Mouse (Mus musculus) kidney, postnatal 0 days (tissue): ENCODE data around the gene Sh3pxd2a. TPM values are rescaled to one million over a fixed set of nuclear protein-coding genes. Genes with fewer than 3 reads are reported as not detected.

Source experiments
- ATAC-seq: fragments of 200-750 bp; cut with Nextera tagmentation; replicated peaks from 2 replicates; pipeline ENCODE4 v1.8.0; 2017; ENCODE audit warnings: low read depth, moderate number of reproducible peaks, moderate TSS enrichment, moderate library complexity; ENCODE audit not compliant: low FRiP score
- DNase-seq: peaks from one replicate; pipeline ENCODE4 v3.0.0-alpha.2; 2016; ENCODE audit warnings: low spot score
- H3K27ac ChIP-seq: fragments of 300-500 bp; sonication (generic); 2 replicates; pipeline ENCODE4 v1.5.1; 2014; ENCODE audit warnings: mild to moderate bottlenecking
- H3K27me3 ChIP-seq: fragments of 300-500 bp; sonication (generic); 2 replicates; pipeline ENCODE4 v1.6.1; 2014; ENCODE audit warnings: low read length, mixed read lengths; ENCODE audit not compliant: insufficient read depth
- H3K36me3 ChIP-seq: fragments of 300-500 bp; sonication (generic); 2 replicates; pipeline ENCODE4 v1.6.1; 2014; ENCODE audit warnings: low read length, mixed read lengths; ENCODE audit not compliant: insufficient read depth
- H3K4me1 ChIP-seq: fragments of 300-500 bp; sonication (generic); replicated peaks from 2 replicates; pipeline ENCODE4 v1.6.1; 2014; ENCODE audit warnings: antibody characterized with exemption, low read length, mixed read lengths; ENCODE audit not compliant: insufficient read depth
- H3K4me2 ChIP-seq: fragments of 300-500 bp; sonication (generic); 2 replicates; pipeline ENCODE4 v1.6.1; 2014; ENCODE audit warnings: mild to moderate bottlenecking, low read length, moderate library complexity, mixed read lengths
- H3K4me3 ChIP-seq: fragments of 300-500 bp; sonication (generic); replicated peaks from 2 replicates; pipeline ENCODE4 v1.5.1; 2014; ENCODE audit warnings: low read depth, low read length
- H3K9ac ChIP-seq: fragments of 300-500 bp; sonication (generic); 2 replicates; pipeline ENCODE4 v1.6.1; 2014; ENCODE audit warnings: low read depth, low read length
- H3K9me3 ChIP-seq: fragments of 300-500 bp; sonication (generic); replicated peaks from 2 replicates; pipeline ENCODE4 v1.6.1; 2016; ENCODE audit warnings: low read length, inconsistent platforms, mixed read lengths
- CTCF ChIP-seq: IDR thresholded peaks from 2 replicates; pipeline ENCODE4 v1.5.1; 2016; ENCODE audit warnings: antibody characterized with exemption, low read depth, mild to moderate bottlenecking, moderate library complexity
- WGBS: fragments of 180-500 bp; shearing (Covaris S2); extraction: QIAGEN DNeasy Blood & Tissue Kit; methylation state at CpG from one replicate; pipeline ENCODE4 v1.1.7; 2014; 5-methylcytosine and 5-hydroxymethylcytosine counted together
- polyA plus RNA-seq: library from polyadenylated mRNA; unstranded; fragments of >200 nt; fragmentation: Nextera tagmentation; extraction: Ambion mirVana; gene quantifications from 2 replicates; pipeline ENCODE4 v1.2.1, GENCODE M21; 2015

The Sh3pxd2a gene
- polyA plus RNA-seq, 1 experiment from 2014 or later, result 4.1 TPM

DNA sequence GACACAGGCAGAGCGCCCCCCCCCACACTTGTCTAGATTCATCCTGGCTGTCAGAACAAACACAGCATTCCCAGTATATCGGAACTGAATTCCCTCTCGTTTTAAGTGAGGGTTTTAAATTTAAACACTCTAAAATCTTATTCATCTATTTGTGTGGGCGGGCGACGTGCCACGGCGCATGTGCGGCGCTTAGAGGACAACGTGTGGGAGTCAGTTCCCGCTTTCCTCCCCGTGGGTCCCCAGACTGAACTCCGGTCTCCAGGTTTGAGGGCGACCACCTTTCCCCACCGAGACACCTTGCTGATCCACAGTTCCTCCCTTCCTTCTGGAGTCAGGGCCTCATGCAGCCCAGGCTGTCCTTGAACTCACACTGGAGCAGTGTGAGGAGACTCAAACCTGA lies 104.2 kb downstream of the Sh3pxd2a start:
- no peaks in the 10 kb centered on the region for H3K36me3 ChIP-seq
- H3K27ac ChIP-seq, result 0 out of 2 replicates have a peak overlapping the region, but pooled peaks have one; percentile 42
- H3K9me3 ChIP-seq, result no peaks in the 10 kb centered on the region
- H3K4me1 ChIP-seq, result peaks cover 11% of the 10 kb centered on the region; the same call in 1 of the 2 replicates
- DNase-seq (no peak), ATAC-seq (no peak)
- no peak overlapping the region for H3K9ac ChIP-seq
- TF ChIP-seq CTCF, result no peak
- no peaks in the 10 kb centered on the region for H3K27me3 ChIP-seq
- WGBS, result 73% methylated on average over 16 of the region's 16 CpGs
- peak overlapping the region; percentile 44; the same call in 1 of the 2 replicates for H3K4me2 ChIP-seq
- no peak overlapping the region for H3K4me3 ChIP-seq

DNA sequence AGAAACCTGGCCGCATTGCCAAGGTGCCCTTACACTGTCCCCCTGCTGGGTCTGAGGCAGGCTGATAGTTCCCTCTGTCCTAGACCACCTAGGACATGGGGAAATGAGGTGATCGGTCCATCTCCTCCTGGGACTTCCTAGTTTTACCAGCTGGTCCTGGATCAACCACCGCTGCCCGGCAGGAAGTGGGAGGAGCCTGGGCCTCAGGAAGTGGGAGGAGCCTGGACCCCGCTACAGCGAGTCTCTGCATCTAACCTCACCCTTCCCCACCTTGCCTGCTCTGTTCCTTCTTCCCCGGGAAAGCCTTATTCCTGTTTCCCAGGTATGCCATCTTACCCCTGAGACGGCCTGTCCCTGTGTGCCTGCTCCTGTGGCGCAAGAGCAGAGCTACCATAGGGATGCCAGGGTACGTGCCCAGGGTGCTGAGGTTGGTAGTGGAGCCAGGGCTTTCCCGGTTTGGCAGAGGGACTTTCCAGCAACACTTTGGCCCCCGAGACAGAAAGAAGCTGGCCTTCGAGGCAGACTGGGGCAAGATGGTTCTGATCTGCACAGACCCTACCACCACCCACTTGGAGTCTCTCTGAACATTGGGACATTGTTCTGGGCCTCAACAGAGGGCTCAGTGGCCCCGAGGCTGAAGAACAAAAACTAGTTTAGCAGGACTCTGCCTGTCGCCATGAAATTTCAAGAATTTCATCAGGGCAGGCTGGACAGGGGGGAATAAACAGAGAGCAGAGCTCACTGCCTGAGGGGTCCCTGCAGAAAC lies 104.9 kb downstream of the Sh3pxd2a start:
- no peaks in the 10 kb centered on the region for H3K36me3 ChIP-seq
- H3K9ac ChIP-seq, result peak overlapping the region; percentile 44; the same call in 1 of the 2 replicates
- peak overlapping the region; percentile 42; the same call in 1 of the 2 replicates for H3K27ac ChIP-seq
- H3K4me2 ChIP-seq, result peak overlapping the region; percentile 44
- no peaks in the 10 kb centered on the region for H3K27me3 ChIP-seq
- peaks cover 11% of the 10 kb centered on the region; the same call in 1 of the 2 replicates for H3K4me1 ChIP-seq
- no peak overlapping the region; the same call in 1 of the 2 replicates for H3K4me3 ChIP-seq
- no peak for TF ChIP-seq CTCF
- no peaks in the 10 kb centered on the region for H3K9me3 ChIP-seq
- peak; percentile 61 for DNase-seq
- WGBS, result 47% methylated on average over 15 of the region's 15 CpGs
- ATAC-seq, result 0 out of 2 replicates have a peak, but pooled peaks have one; percentile 6

DNA sequence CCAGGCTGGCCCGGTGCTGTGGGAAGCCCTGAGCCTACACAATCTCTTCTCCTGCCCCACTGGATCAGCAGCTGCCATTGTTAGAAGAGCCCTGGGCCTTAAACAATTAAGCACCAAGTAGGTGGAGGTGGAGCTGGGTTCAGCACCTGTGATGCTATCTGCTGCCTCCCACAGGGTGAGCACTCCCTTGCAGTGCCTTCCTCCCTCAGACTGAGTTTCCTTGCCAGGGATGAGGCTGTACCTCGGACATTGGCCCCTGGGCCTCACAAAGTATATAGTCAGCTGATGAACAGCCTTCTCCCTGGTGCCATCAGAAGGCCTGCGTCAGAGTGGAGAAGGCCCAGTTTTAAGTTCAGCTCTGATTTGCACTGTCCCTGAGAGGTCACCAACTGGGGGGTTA lies 106.9 kb downstream of the Sh3pxd2a start:
- ATAC-seq, result no peak
- Histone ChIP-seq H3K4me3 (no peak overlapping the region), H3K27ac (no peak overlapping the region), H3K9ac (no peak overlapping the region), H3K9me3 (no peaks in the 10 kb centered on the region), H3K4me2 (no peak overlapping the region), H3K27me3 (no peaks in the 10 kb centered on the region), H3K4me1 (peaks cover 8% of the 10 kb centered on the region; the same call in 1 of the 2 replicates), H3K36me3 (no peaks in the 10 kb centered on the region)
- no peak for DNase-seq
- TF ChIP-seq CTCF, result no peak
- WGBS, result 71% methylated on average over 3 of the region's 3 CpGs

DNA sequence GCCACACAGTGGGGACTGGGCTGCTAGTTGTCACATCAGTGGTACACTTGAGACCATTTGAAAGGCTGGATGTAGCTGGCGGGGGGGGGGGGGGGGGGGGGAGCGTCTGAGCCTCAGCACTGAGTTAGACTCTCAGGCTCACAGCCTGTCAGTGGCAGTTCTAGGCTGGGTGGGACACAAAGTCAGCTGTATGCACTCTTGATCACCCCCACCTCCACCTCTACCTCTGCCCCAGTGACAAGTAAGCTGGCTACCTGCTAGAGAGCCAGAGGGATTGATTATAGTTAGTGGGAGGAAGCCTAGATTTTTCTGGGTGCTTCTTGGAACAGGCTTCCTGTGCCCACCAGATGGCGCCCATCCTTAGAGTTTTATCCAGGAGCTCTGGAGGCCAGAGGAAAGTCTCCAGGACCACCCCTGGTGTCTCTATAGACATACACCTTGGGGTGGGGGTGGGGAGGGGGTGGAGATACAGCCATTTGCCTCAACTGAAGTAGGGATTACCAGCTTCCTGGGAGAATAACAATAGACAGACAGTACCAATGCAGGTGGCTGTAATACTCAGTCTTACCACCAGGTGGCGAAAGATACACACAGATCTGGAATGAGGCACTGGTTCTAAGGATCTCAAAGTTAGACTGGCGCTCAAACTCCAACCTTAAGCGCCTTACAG lies 107.9 kb downstream of the Sh3pxd2a start:
- TF ChIP-seq CTCF, result peak; percentile 93
- no peak overlapping the region for H3K4me2 ChIP-seq
- no peaks in the 10 kb centered on the region for H3K36me3 ChIP-seq
- H3K4me3 ChIP-seq, result no peak overlapping the region
- DNase-seq (peak; percentile 87), ATAC-seq (peak; percentile 42; the same call in 1 of the 2 replicates)
- H3K27me3 ChIP-seq, result no peaks in the 10 kb centered on the region
- no peak overlapping the region for H3K9ac ChIP-seq
- H3K4me1 ChIP-seq, result peaks cover 8% of the 10 kb centered on the region; the same call in 1 of the 2 replicates
- H3K27ac ChIP-seq, result no peak overlapping the region
- H3K9me3 ChIP-seq, result no peaks in the 10 kb centered on the region
- 10% methylated on average over 4 of the region's 6 CpGs for WGBS

DNA sequence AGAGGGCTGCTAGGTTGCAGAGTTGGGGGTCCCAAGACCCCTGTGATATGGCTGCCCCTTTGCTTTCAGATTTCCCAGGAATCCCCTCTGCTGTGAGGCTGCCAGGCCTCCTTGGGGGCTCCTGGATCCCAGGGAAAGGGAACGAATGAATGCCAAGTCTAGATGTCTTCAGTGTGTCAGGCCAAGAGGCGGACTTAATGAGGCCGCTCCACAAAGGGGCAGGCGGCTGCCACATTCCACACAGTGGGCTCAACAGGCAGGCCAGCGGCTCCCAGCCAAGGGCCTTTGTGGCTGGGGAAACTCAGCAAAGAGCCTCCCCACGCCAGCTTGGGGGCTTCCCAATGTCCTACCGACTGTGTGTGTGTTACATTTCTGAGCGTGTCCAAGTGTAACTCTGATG lies 109.7 kb downstream of the Sh3pxd2a start:
- DNase-seq (no peak), ATAC-seq (no peak)
- WGBS, result 90% methylated on average over 8 of the region's 8 CpGs

DNA sequence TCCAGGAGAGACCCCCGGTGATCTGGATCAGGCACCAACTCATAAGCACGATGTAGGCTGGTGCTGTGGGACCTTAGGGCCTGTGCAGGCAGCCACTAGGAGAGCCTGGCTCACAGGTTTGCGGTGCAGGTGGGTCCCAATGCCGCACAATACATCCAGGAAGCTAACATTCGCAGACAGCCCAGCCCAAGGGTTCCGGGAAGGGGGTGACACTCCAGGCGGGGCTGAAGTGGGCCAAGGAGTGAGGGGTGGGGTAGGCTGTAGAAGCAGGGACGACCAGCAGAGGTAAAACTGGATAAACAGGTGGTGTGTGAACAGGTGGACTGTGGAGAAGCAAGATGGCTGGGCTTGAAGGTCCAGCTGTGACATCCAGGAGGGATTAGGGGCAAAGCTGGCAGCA lies 115.2 kb downstream of the Sh3pxd2a start:
- Histone ChIP-seq H3K27ac (no peak overlapping the region), H3K36me3 (no peaks in the 10 kb centered on the region), H3K4me3 (no peak overlapping the region), H3K4me2 (no peak overlapping the region), H3K27me3 (no peaks in the 10 kb centered on the region), H3K4me1 (no peaks in the 10 kb centered on the region), H3K9me3 (no peaks in the 10 kb centered on the region), H3K9ac (no peak overlapping the region)
- TF ChIP-seq CTCF, result no peak
- no peak for DNase-seq
- 82% methylated on average over 8 of the region's 8 CpGs for WGBS
- no peak for ATAC-seq

More for the DNA sequence above, 109.7 kb downstream of the Sh3pxd2a start:
- Histone ChIP-seq H3K36me3 (no peaks in the 10 kb centered on the region), H3K27me3 (no peaks in the 10 kb centered on the region), H3K9me3 (no peaks in the 10 kb centered on the region), H3K4me3 (no peak overlapping the region), H3K9ac (no peak overlapping the region), H3K27ac (no peak overlapping the region), H3K4me2 (no peak overlapping the region), H3K4me1 (peaks cover 6% of the 10 kb centered on the region; the same call in 1 of the 2 replicates)
- no peak for TF ChIP-seq CTCF
